Mouse (Mus musculus) adrenal gland (tissue): ENCODE results near the gene Itpr1.

Experiments
- intact Hi-C: fragments of 180-260 bp; cut with DNase I; formaldehyde crosslinking; loops from one replicate; pipeline ENCODE4 v1.15.1; 2025

Itpr1 gene

GRCm38 (mm10) chr6:108371347-108371893 is 158.5 kb downstream of the Itpr1 start:
- intact Hi-C loops = no loop called here

GRCm38 (mm10) chr6:108374019-108374418 is 161.1 kb downstream of the Itpr1 start:
- intact Hi-C loops = no loop called here

GRCm38 (mm10) chr6:108379041-108379440 is 166.1 kb downstream of the Itpr1 start:
- intact Hi-C loops = no loop called here

- intact Hi-C loops = no loop called here
Measured at GRCm38 (mm10) chr6:108380209-108380608, 167.3 kb downstream of the Itpr1 start.

GRCm38 (mm10) chr6:108390624-108391324 is 177.9 kb downstream of the Itpr1 start:
- intact Hi-C loops = no loop called here

- intact Hi-C loops = no loop called here
Measured at GRCm38 (mm10) chr6:108393131-108393530, 180.2 kb downstream of the Itpr1 start.

- intact Hi-C loops = no loop called here
Measured at GRCm38 (mm10) chr6:108397956-108398355, 185.1 kb downstream of the Itpr1 start.

GRCm38 (mm10) chr6:108401412-108401955 is 188.6 kb downstream of the Itpr1 start:
- intact Hi-C loops = no loop called here

GRCm38 (mm10) chr6:108404736-108405135 is 191.8 kb downstream of the Itpr1 start:
- intact Hi-C loops = no loop called here

- intact Hi-C loops = loop anchor here (2.0 kb wide), 1 partner anchor 309 kb away; no protein-coding TSS in a partner anchor
Measured at GRCm38 (mm10) chr6:108408053-108408452, 195.2 kb downstream of the Itpr1 start.

GRCm38 (mm10) chr6:108408726-108409125 is 195.8 kb downstream of the Itpr1 start:
- intact Hi-C loops = loop anchor here (2.0 kb wide), 1 partner anchor 310 kb away; no protein-coding TSS in a partner anchor

- intact Hi-C loops = no loop called here
Measured at GRCm38 (mm10) chr6:108410771-108411170, 197.9 kb downstream of the Itpr1 start.

GRCm38 (mm10) chr6:108411201-108411600 is 198.3 kb downstream of the Itpr1 start:
- intact Hi-C loops = no loop called here

- intact Hi-C loops = no loop called here
Measured at GRCm38 (mm10) chr6:108413006-108413405, 200.1 kb downstream of the Itpr1 start.

GRCm38 (mm10) chr6:108413593-108413992 is 200.7 kb downstream of the Itpr1 start:
- intact Hi-C loops = no loop called here

GRCm38 (mm10) chr6:108415847-108416246 is 203.0 kb downstream of the Itpr1 start:
- intact Hi-C loops = no loop called here

- intact Hi-C loops = loop anchor here (1.0 kb wide), 1 partner anchor 293 kb away; no protein-coding TSS in a partner anchor
Measured at GRCm38 (mm10) chr6:108417508-108417907, 204.6 kb downstream of the Itpr1 start.

GRCm38 (mm10) chr6:108418218-108418617 is 205.3 kb downstream of the Itpr1 start:
- intact Hi-C loops = no loop called here

GRCm38 (mm10) chr6:108424749-108425584 is 212.1 kb downstream of the Itpr1 start:
- intact Hi-C loops = loop anchor here (2.0 kb wide), 1 partner anchor 236 kb away; the partner anchor contains the start of gene Bhlhe40

GRCm38 (mm10) chr6:108426789-108427188 is 213.9 kb downstream of the Itpr1 start:
- intact Hi-C loops = no loop called here

GRCm38 (mm10) chr6:108428383-108428782 is 215.5 kb downstream of the Itpr1 start:
- intact Hi-C loops = no loop called here

GRCm38 (mm10) chr6:108429950-108430349 is 217.1 kb downstream of the Itpr1 start:
- intact Hi-C loops = no loop called here
